Mouse (Mus musculus) embryonic facial prominence, embryonic 11.5 days (tissue): ENCODE data around the gene Cdkl3. TPM values are rescaled to one million over a fixed set of nuclear protein-coding genes. Genes with fewer than 3 reads are reported as not detected.
A peak's percentile ranks its signal among the peaks of the same experiment; 100 is the strongest.

Source experiments
- ATAC-seq: fragments of 200-750 bp; cut with Nextera tagmentation; replicated peaks from 2 replicates; pipeline ENCODE4 v1.8.0; 2017; ENCODE audit warnings: low read depth; ENCODE audit not compliant: insufficient number of reproducible peaks, low FRiP score, low TSS enrichment
- DNase-seq: peaks from one replicate; pipeline ENCODE4 v3.0.0-alpha.2; 2015; ENCODE audit warnings: low spot score
- H3K27ac ChIP-seq: fragments of 300-500 bp; sonication (generic); replicated peaks from 2 replicates; pipeline ENCODE4 v1.5.1; 2014; ENCODE audit warnings: mild to moderate bottlenecking, low read depth, low read length, control low read depth
- H3K27me3 ChIP-seq: fragments of 300-500 bp; sonication (generic); 2 replicates; pipeline ENCODE4 v1.6.1; 2014; ENCODE audit warnings: mild to moderate bottlenecking, low read length, moderate library complexity, mixed read lengths; ENCODE audit not compliant: control insufficient read depth, insufficient read depth
- H3K36me3 ChIP-seq: fragments of 300-500 bp; sonication (generic); replicated peaks from 2 replicates; pipeline ENCODE4 v1.6.1; 2014; ENCODE audit warnings: low read depth, mild to moderate bottlenecking, low read length, moderate library complexity, mixed read lengths; ENCODE audit not compliant: control insufficient read depth, insufficient read depth
- H3K4me1 ChIP-seq: fragments of 300-500 bp; sonication (generic); 2 replicates; pipeline ENCODE4 v1.6.1; 2014; ENCODE audit warnings: low read length, mixed read lengths; ENCODE audit not compliant: control insufficient read depth, insufficient read depth
- H3K4me2 ChIP-seq: fragments of 300-500 bp; sonication (generic); 2 replicates; pipeline ENCODE4 v1.6.1; 2014; ENCODE audit warnings: low read depth, mild to moderate bottlenecking, control low read depth, low read length, moderate library complexity
- H3K4me3 ChIP-seq: fragments of 300-500 bp; sonication (generic); 2 replicates; pipeline ENCODE4 v1.5.1; 2014; ENCODE audit warnings: low read depth, low read length, control low read depth
- H3K9ac ChIP-seq: fragments of 300-500 bp; sonication (generic); replicated peaks from 2 replicates; pipeline ENCODE4 v1.6.1; 2014; ENCODE audit warnings: mild to moderate bottlenecking, control low read depth, low read length
- H3K9me3 ChIP-seq: fragments of 300-500 bp; sonication (generic); replicated peaks from 2 replicates; pipeline ENCODE4 v1.6.1; 2016; ENCODE audit warnings: mild to moderate bottlenecking, low read length, inconsistent platforms, mixed read lengths; ENCODE audit not compliant: control insufficient read depth
- WGBS: fragments of 180-500 bp; shearing (Covaris S2); extraction: QIAGEN DNeasy Blood & Tissue Kit; methylation state at CpG from one replicate; pipeline ENCODE4 v1.1.7; 2014; 5-methylcytosine and 5-hydroxymethylcytosine counted together
- polyA plus RNA-seq: library from polyadenylated mRNA; unstranded; fragments of >200 nt; fragmentation: Nextera tagmentation; extraction: Ambion mirVana; gene quantifications from 2 replicates; pipeline ENCODE4 v1.2.1, GENCODE M21; 2014

Gene Cdkl3
- polyA plus RNA-seq, 1 experiment from 2014 or later = 9.5 TPM

DNA sequence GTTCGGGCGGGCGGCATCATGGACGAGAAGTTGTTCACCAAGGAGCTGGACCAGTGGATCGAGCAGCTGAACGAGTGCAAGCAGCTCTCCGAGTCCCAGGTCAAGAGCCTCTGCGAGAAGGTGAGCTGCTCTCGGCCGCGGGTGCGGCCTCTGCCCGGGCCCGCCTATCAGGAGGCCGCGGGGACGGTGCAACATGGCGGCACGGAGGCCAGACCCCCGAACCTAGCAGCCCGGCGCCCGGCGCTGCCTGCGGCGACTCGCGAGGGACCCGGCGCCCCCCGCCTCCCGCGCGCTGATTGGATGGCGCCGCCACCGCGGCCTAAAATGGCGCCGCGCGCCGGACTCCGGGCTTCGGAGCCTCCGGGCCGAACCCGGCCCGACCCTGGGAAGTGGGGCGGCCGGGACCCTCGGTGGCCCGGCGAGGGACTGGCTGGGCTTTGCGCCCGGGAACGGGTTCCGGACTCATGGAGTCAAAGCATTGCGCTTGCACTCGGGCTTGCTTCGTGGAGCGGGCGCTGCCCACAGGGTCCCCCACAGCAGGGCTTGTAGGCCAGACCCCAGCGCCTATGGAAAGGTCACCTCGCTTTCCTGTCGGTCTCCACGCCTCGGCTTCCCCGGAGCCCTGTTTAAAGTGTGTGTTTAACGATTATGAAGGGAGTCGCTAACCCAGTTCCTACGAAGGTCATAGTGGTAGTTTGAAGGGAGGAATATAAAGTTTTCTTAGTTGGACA lies 95.2 kb downstream of the Cdkl3 start:
- H3K4me2 ChIP-seq = peak overlapping the region; percentile 70
- whole genome bisulfite sequencing = under 1% methylated on average over 62 of the region's 72 CpGs
- H3K4me3 ChIP-seq = peak overlapping the region; percentile 97
- peak; percentile 89 for DNase-seq
- H3K36me3 ChIP-seq = no peaks in the 10 kb centered on the region
- H3K9me3 ChIP-seq = no peaks in the 10 kb centered on the region
- no peaks in the 10 kb centered on the region for H3K4me1 ChIP-seq
- H3K27me3 ChIP-seq = no peaks in the 10 kb centered on the region
- ATAC-seq = peak; percentile 83
- peak overlapping the region; percentile 99 for H3K9ac ChIP-seq
- peak overlapping the region; percentile 96 for H3K27ac ChIP-seq

DNA sequence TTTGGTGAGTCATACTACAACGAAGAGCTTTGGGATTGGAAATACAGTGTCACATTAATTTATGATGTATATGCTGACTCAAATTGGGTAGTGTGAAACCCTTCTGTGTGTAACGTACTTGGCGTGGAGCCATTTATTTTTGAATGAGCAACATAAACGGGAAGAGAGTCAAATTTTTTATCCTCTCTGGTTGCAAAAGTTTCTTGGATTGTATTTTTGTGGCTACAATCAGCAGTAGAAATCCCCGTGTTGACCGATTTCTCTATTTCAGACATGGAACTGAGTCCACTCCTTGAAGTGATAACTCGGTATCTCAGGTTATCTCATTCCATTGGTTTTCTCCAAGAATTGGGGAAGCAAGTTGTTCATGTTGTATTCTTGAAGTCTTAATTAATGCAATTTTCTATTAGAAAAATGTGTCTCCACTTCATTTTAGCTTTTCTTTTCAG lies 95.8 kb downstream of the Cdkl3 start:
- Histone ChIP-seq H3K36me3 (no peaks in the 10 kb centered on the region), H3K4me2 (peak overlapping the region; percentile 70), H3K4me3 (peak overlapping the region; percentile 97), H3K27me3 (no peaks in the 10 kb centered on the region), H3K9ac (peak overlapping the region; percentile 99), H3K27ac (no peak overlapping the region), H3K4me1 (no peaks in the 10 kb centered on the region), H3K9me3 (no peaks in the 10 kb centered on the region)
- 5% methylated on average over 7 of the region's 7 CpGs for WGBS
- ATAC-seq (no peak), DNase-seq (no peak)

DNA sequence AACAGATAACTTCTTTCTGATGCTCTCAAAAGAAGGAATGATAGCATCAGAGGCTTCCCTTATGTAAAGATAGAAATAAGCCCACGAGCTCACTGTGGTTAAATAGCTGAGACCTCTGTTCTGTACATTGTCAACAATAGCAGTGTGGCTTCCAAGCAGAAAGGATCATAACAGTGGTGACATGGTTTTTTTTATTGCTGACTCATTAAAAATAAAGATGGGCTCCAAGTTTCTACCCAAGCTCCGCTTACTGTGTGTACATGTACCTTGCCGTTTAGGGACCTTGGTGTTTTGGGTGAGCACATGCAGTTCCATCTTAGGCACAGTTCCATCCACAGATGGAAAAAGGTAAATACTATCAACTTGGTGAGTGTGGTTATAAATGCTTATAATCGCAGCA lies 99.0 kb downstream of the Cdkl3 start:
- H3K4me2 ChIP-seq = no peak overlapping the region
- H3K9me3 ChIP-seq = no peaks in the 10 kb centered on the region
- H3K36me3 ChIP-seq = no peaks in the 10 kb centered on the region
- ATAC-seq = no peak
- no peak for DNase-seq
- H3K9ac ChIP-seq = no peak overlapping the region
- H3K4me1 ChIP-seq = no peaks in the 10 kb centered on the region
- no peak overlapping the region for H3K4me3 ChIP-seq
- 87% methylated on average over 4 of the region's 4 CpGs for WGBS
- H3K27me3 ChIP-seq = no peaks in the 10 kb centered on the region
- no peak overlapping the region for H3K27ac ChIP-seq

DNA sequence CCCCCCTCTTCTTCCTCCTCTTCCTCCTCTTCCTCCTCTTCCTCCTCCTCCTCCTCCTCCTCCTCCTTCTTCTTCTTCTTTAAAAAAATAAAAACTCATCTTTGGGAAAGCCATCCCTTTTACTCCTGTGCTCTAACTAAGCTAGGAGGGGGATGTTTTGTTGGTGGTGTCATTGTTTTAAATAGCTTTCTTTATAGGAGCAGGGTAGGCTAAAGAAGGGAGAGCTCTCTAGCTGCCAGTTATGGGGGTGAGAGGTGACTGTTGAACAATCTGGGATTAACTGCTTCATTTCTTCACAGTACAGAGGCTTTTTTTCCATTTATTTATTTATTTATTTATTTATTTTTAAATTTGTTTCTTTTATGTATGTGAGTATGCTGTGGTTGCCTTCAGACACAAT lies 101.5 kb downstream of the Cdkl3 start:
- no peak for ATAC-seq
- H3K27ac ChIP-seq = no peak overlapping the region

DNA sequence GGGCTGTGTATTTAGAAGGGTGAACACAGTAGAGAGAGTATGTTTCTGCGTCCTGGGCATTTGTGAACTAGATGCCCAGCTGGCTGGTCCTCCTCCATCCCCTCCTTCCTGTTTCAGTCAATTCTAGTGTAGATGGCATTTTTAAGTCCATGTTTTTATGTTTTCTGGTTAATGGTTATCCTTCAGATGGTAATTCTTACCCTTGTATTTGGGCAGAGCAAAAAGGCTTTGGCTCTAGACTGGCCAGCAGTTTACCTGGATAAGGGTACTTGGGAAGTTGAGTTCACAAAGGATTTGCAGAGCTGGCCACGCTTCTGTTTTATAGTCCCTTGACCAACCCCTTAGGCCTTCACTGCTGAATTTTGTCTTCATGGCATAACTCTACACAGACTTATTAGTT lies 102.0 kb downstream of the Cdkl3 start:
- 88% methylated on average over 2 of the region's 2 CpGs for WGBS
- no peak overlapping the region for H3K4me3 ChIP-seq
- no peak for ATAC-seq

More for the DNA sequence above, 101.5 kb downstream of the Cdkl3 start:
- H3K27me3 ChIP-seq = no peaks in the 10 kb centered on the region
- no peak for DNase-seq
- H3K9me3 ChIP-seq = no peaks in the 10 kb centered on the region
- no peaks in the 10 kb centered on the region for H3K4me1 ChIP-seq
- no peak overlapping the region for H3K9ac ChIP-seq
- no peaks in the 10 kb centered on the region for H3K36me3 ChIP-seq
- H3K4me3 ChIP-seq = no peak overlapping the region
- H3K4me2 ChIP-seq = no peak overlapping the region

DNA sequence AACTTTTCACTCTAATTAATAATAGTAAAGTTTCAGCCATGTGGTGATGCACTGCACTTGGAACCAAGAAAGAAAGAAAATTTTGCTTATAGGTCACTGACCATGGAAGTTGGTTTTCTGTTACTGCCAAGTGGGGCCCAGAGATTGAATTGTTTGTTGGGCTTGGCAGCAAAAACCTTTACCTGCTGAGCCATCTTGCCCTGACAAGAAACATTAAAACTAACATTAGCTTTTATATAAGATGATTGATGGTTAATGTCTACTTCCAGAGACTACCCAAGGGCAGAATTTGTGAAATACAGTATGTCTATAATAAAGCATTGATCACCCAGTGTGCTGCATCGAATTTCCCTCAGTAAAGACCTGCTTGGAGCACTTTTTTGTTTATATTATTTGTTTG lies 102.4 kb downstream of the Cdkl3 start:
- ATAC-seq (no peak), DNase-seq (no peak)
- Histone ChIP-seq H3K36me3 (no peaks in the 10 kb centered on the region), H3K27ac (no peak overlapping the region), H3K9me3 (no peaks in the 10 kb centered on the region), H3K4me3 (no peak overlapping the region), H3K27me3 (no peaks in the 10 kb centered on the region), H3K4me1 (no peaks in the 10 kb centered on the region), H3K4me2 (no peak overlapping the region), H3K9ac (no peak overlapping the region)
- 95% methylated on average over 1 of the region's 1 CpGs for WGBS

More for the DNA sequence above, 102.0 kb downstream of the Cdkl3 start:
- Histone ChIP-seq H3K9ac (no peak overlapping the region), H3K27ac (no peak overlapping the region), H3K27me3 (no peaks in the 10 kb centered on the region), H3K4me1 (no peaks in the 10 kb centered on the region), H3K36me3 (no peaks in the 10 kb centered on the region), H3K9me3 (no peaks in the 10 kb centered on the region), H3K4me2 (no peak overlapping the region)
- no peak for DNase-seq

DNA sequence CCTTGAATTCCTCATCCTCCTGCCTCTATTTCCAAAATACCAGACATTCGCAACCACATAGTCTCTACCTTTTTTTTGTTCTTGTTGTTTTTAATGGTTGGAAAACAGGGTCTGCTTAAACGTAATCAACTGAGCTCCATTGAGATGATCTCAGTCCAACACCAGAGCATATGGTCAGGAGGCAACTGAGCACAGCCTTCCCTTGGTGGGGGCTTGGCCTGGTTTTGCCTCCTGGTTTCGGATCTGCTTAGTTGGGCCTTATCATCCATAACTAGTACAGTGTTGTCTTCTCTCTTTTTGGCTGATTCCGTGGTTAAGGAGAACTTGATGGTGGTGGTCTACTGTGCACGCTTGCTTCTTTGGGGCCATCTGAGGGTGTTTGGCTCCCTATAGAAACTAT lies 104.8 kb downstream of the Cdkl3 start:
- Histone ChIP-seq H3K4me2 (no peak overlapping the region), H3K9me3 (no peaks in the 10 kb centered on the region), H3K4me3 (no peak overlapping the region), H3K4me1 (no peaks in the 10 kb centered on the region), H3K27me3 (no peaks in the 10 kb centered on the region), H3K27ac (no peak overlapping the region), H3K9ac (no peak overlapping the region), H3K36me3 (no peaks in the 10 kb centered on the region)
- DNase-seq (no peak), ATAC-seq (no peak)
- 91% methylated on average over 5 of the region's 5 CpGs for WGBS

DNA sequence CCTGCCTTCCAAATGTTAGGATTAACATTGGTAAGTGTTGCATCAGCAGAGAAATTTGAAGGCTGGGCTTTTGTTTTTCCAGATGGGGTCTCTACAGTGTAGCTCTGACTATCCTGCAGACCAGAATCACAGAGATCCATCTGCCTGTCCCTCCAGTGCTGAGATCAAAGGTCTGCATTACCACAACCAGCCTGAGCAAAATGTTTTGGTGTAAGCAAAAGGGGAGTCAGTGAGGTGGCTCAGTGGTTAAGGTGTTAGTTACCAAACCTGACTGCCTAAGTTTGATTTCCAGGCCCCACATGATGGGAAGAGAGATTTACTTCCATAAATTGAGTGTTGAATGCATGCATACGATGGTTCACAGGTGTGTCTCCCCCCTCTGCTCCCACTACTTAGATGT lies 105.4 kb downstream of the Cdkl3 start:
- ATAC-seq = no peak
- H3K4me3 ChIP-seq = no peak overlapping the region
- H3K9ac ChIP-seq = no peak overlapping the region
- H3K27me3 ChIP-seq = no peaks in the 10 kb centered on the region
- no peak overlapping the region for H3K4me2 ChIP-seq
- DNase-seq = no peak
- H3K9me3 ChIP-seq = no peaks in the 10 kb centered on the region
- H3K36me3 ChIP-seq = no peaks in the 10 kb centered on the region
- no peak overlapping the region for H3K27ac ChIP-seq
- no peaks in the 10 kb centered on the region for H3K4me1 ChIP-seq
- 93% methylated on average over 1 of the region's 1 CpGs for WGBS
